Mouse (Mus musculus) embryonic facial prominence, embryonic 10.5 days (tissue): ENCODE results near the gene Hps5. TPM values are rescaled to one million over a fixed set of nuclear protein-coding genes. Genes with fewer than 3 reads are reported as not detected.
"Not testable (repeated sequence)": the region's sequence is repeated elsewhere in the genome, so short reads cannot be mapped to it uniquely, and the experiment has no call there.

Experiments
- DNase-seq: peaks from one replicate; pipeline ENCODE4 v3.0.0-alpha.2; 2017; ENCODE audit warnings: low spot score
- H3K27ac ChIP-seq: fragments of 300-500 bp; sonication (generic); replicated peaks from 2 replicates; pipeline ENCODE4 v1.5.1; 2016; ENCODE audit warnings: mild to moderate bottlenecking
- H3K27me3 ChIP-seq: fragments of 300-500 bp; sonication (generic); replicated peaks from 2 replicates; pipeline ENCODE4 v1.6.1; 2016; ENCODE audit warnings: low read depth, mild to moderate bottlenecking; ENCODE audit not compliant: poor library complexity, severe bottlenecking
- H3K36me3 ChIP-seq: fragments of 300-500 bp; sonication (generic); replicated peaks from 2 replicates; pipeline ENCODE4 v1.6.1; 2016; ENCODE audit warnings: mild to moderate bottlenecking, moderate library complexity
- H3K4me1 ChIP-seq: fragments of 300-500 bp; sonication (generic); 2 replicates; pipeline ENCODE4 v1.6.1; 2016
- H3K4me3 ChIP-seq: fragments of 300-500 bp; sonication (generic); 2 replicates; pipeline ENCODE4 v1.5.1; 2016; ENCODE audit warnings: mild to moderate bottlenecking, moderate library complexity
- H3K9me3 ChIP-seq: fragments of 300-500 bp; sonication (generic); 2 replicates; pipeline ENCODE4 v1.6.1; 2016; ENCODE audit warnings: mild to moderate bottlenecking
- WGBS: fragments of 180-500 bp; shearing (Covaris S2); methylation state at CpG from one replicate; pipeline ENCODE4 v1.1.7; 2016; 5-methylcytosine and 5-hydroxymethylcytosine counted together
- polyA plus RNA-seq: library from polyadenylated mRNA; unstranded; fragments of >200 nt; fragmentation: Nextera tagmentation; extraction: Ambion mirVana; gene quantifications from 2 replicates; pipeline ENCODE4 v1.2.1, GENCODE M21; 2016

Hps5 gene
- polyA plus RNA-seq, 1 experiment from 2014 or later: 19.2 TPM

DNA sequence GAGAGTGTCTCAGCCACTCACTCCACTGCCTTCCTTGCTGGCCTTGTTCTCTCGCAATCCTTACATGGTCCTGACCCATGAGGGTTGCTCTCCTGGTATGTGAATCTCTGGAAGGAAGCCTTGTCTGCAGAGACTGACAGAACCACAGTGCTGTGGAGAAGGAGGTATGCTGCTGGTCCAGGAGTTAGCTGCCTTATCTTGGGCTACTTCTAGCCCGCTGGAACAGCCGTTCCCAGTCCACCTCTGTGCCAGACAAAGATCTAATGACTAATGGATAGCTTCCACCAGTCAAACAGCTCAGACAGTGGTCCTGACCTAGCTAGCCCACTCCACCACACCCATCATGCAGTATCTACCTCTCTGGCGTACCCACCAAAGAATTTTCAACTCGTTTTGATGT lies 40.5 kb upstream of the Hps5 start:
- no peak overlapping the region for H3K27ac ChIP-seq
- H3K36me3 ChIP-seq: no peaks in the 10 kb centered on the region
- no peak overlapping the region for H3K4me3 ChIP-seq
- peaks cover 15% of the 10 kb centered on the region for H3K27me3 ChIP-seq
- H3K9me3 ChIP-seq: no peaks in the 10 kb centered on the region
- peaks cover 45% of the 10 kb centered on the region for H3K4me1 ChIP-seq
- DNase-seq: no peak
- WGBS: 86% methylated on average over 5 of the region's 5 CpGs

DNA sequence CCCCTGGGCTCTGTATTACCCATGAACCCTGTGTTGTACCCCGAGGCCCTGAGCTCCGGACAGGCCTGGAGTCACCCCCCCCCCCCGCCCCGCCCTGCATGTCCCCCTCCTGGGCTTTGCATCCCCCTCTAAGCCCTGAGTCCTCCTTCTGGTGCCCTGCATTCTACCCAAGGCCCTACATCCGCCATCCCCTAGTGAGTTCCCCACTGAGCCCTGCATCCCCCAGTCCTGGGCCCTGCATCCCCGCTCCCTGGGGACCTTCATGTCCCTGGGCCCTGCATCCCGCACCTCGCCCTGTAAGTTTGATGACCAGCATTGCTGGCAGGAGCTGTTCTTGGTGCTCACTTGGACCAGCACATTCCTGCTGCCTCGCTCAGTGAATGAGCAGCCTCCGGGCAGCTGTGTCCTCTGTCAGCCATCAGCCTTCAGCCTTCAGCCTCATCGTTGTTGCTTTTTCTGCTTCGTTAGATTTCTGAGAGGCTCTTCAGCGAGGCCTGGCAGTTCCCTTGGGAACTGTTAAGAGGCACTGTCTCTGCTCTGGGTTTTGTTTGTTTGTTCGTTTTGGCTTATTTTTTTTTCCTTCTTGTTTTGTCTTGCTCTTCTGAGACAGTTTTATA lies 39.2 kb upstream of the Hps5 start:
- Histone ChIP-seq H3K27ac (peak overlapping the region; percentile 59; the same call in 1 of the 2 replicates), H3K9me3 (no peaks in the 10 kb centered on the region), H3K4me3 (no peak overlapping the region), H3K27me3 (0 out of 2 replicates have a peak, but pooled peaks cover 3% of the 10 kb centered on the region), H3K4me1 (peaks cover 40% of the 10 kb centered on the region), H3K36me3 (no peaks in the 10 kb centered on the region)
- no peak for DNase-seq
- WGBS: 18% methylated on average over 14 of the region's 14 CpGs

GRCm38 (mm10) chr7:46833670-46834255 lies 37.9 kb upstream of the Hps5 start:
- no peaks in the 10 kb centered on the region for H3K36me3 ChIP-seq
- WGBS: 90% methylated on average over 7 of the region's 7 CpGs
- H3K27ac ChIP-seq: no peak overlapping the region
- no peak overlapping the region for H3K4me3 ChIP-seq
- no peaks in the 10 kb centered on the region for H3K27me3 ChIP-seq
- DNase-seq: no peak
- H3K9me3 ChIP-seq: no peaks in the 10 kb centered on the region
- H3K4me1 ChIP-seq: peaks cover 29% of the 10 kb centered on the region

GRCm38 (mm10) chr7:46833266-46833665 lies 37.4 kb upstream of the Hps5 start:
- peak; percentile 31 for DNase-seq
- no peak overlapping the region for H3K27ac ChIP-seq
- H3K9me3 ChIP-seq: no peaks in the 10 kb centered on the region
- no peaks in the 10 kb centered on the region for H3K36me3 ChIP-seq
- peaks cover 24% of the 10 kb centered on the region for H3K4me1 ChIP-seq
- H3K27me3 ChIP-seq: no peaks in the 10 kb centered on the region
- 74% methylated on average over 6 of the region's 6 CpGs for WGBS
- no peak overlapping the region for H3K4me3 ChIP-seq

- not testable (repeated sequence) for H3K4me3 ChIP-seq, DNase-seq, H3K27me3 ChIP-seq, H3K9me3 ChIP-seq, H3K27ac ChIP-seq, H3K36me3 ChIP-seq
- WGBS: 94% methylated on average over 11 of the region's 11 CpGs
- peaks cover 17% of the 10 kb centered on the region for H3K4me1 ChIP-seq
Measured at GRCm38 (mm10) chr7:46832112-46832810, 36.4 kb upstream of the Hps5 start.

GRCm38 (mm10) chr7:46831693-46832092 lies 35.8 kb upstream of the Hps5 start:
- H3K9me3 ChIP-seq: no peaks in the 10 kb centered on the region
- DNase-seq: no peak
- no peak overlapping the region for H3K27ac ChIP-seq
- H3K4me3 ChIP-seq: no peak overlapping the region
- peaks cover 17% of the 10 kb centered on the region for H3K4me1 ChIP-seq
- H3K27me3 ChIP-seq: no peaks in the 10 kb centered on the region
- WGBS: 77% methylated on average over 8 of the region's 8 CpGs
- no peaks in the 10 kb centered on the region for H3K36me3 ChIP-seq

DNA sequence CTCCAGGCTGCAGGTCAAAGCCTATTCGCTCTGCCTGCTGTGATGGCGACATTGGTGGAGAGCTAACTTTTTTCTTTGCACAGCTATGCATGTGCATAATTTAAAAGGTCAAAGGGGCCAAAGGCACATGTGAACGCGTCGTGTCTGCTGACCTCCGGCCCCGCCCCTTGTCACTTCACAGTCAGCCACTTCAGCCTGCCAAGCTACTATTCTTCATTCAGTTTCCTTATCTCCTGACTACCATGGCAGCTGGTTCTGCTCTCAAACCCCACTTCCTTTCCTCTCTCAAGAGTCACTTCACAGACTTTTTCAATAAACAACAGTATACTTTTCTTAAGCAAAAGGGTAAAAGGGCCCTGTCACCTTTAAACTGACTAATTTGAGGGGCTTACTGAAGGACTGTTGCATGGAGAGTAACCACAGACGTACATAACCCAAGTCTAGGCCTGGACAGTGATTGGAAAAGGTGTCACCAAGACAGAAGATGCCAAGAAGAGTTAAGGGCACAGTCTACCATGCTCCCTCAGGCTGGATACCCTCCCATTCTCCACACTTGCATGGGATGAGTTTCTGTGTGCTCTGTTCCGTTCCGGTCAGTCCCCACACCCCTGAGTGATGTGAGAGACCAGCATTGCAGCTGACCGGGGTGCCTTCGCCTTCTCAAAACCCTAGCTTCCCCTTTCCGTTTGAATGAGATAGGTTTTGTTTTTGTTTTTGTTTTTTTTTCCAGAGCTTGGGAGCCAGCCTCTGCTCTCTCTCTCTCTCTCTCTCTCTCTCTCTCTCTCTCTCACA lies 35.1 kb upstream of the Hps5 start:
- Histone ChIP-seq H3K4me3 (no peak overlapping the region), H3K36me3 (no peaks in the 10 kb centered on the region), H3K27ac (no peak overlapping the region), H3K4me1 (peaks cover 17% of the 10 kb centered on the region), H3K27me3 (no peaks in the 10 kb centered on the region), H3K9me3 (no peaks in the 10 kb centered on the region)
- 66% methylated on average over 13 of the region's 13 CpGs for WGBS
- no peak for DNase-seq

GRCm38 (mm10) chr7:46829911-46830310 lies 34.0 kb upstream of the Hps5 start:
- H3K9me3 ChIP-seq: no peaks in the 10 kb centered on the region
- H3K4me1 ChIP-seq: peaks cover 13% of the 10 kb centered on the region
- WGBS: 89% methylated on average over 12 of the region's 12 CpGs
- no peak for DNase-seq
- no peak overlapping the region for H3K4me3 ChIP-seq
- no peaks in the 10 kb centered on the region for H3K27me3 ChIP-seq
- H3K27ac ChIP-seq: no peak overlapping the region
- H3K36me3 ChIP-seq: no peaks in the 10 kb centered on the region

- 88% methylated on average over 2 of the region's 2 CpGs for WGBS
- H3K4me3 ChIP-seq: no peak overlapping the region
- no peak overlapping the region for H3K27ac ChIP-seq
- H3K36me3 ChIP-seq: peaks cover 19% of the 10 kb centered on the region
- no peak for DNase-seq
- H3K4me1 ChIP-seq: peaks cover 7% of the 10 kb centered on the region
- no peaks in the 10 kb centered on the region for H3K27me3 ChIP-seq
- H3K9me3 ChIP-seq: no peaks in the 10 kb centered on the region
Measured at GRCm38 (mm10) chr7:46827803-46828184, 31.9 kb upstream of the Hps5 start.

DNA sequence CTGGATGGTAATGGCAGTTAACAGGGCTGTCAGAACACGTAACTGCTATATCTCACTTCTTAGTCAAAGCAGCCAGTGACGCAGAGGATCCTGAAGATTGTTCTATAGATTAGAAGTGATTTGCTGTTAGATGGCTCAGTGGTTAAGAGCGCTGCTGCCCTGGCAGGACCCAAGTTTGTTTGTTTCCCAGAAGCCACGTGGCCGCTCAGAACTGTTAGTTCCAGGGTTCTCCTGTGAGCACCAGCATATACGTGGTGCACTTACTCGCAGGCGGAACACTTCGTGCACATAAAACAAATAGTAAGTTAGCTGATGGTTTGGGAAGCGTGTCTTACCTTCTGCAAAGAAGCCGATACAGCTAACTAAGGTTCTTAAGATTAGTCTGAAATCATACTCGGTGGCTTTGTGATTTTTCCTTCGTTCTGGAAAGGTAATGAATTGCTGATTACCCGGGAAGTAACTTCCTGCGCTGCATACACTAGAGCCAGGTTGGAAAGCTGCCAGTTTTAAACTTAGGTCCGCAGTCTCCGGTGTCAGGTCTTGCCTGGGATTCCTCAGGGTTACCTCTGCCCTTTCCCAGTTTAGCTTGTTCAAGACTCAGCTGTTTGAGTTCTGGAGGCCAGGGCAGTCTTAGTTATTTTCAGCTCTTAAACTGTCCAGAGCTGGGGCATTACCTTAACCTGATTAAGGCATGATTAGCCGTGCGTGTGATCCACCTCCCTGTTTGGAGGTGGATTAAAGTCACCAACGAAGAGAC lies 31.4 kb upstream of the Hps5 start:
- H3K36me3 ChIP-seq: peaks cover 25% of the 10 kb centered on the region
- H3K9me3 ChIP-seq: no peaks in the 10 kb centered on the region
- no peak overlapping the region for H3K4me3 ChIP-seq
- H3K4me1 ChIP-seq: peaks cover 7% of the 10 kb centered on the region
- DNase-seq: no peak
- no peaks in the 10 kb centered on the region for H3K27me3 ChIP-seq
- H3K27ac ChIP-seq: no peak overlapping the region
- WGBS: 81% methylated on average over 20 of the region's 20 CpGs

DNA sequence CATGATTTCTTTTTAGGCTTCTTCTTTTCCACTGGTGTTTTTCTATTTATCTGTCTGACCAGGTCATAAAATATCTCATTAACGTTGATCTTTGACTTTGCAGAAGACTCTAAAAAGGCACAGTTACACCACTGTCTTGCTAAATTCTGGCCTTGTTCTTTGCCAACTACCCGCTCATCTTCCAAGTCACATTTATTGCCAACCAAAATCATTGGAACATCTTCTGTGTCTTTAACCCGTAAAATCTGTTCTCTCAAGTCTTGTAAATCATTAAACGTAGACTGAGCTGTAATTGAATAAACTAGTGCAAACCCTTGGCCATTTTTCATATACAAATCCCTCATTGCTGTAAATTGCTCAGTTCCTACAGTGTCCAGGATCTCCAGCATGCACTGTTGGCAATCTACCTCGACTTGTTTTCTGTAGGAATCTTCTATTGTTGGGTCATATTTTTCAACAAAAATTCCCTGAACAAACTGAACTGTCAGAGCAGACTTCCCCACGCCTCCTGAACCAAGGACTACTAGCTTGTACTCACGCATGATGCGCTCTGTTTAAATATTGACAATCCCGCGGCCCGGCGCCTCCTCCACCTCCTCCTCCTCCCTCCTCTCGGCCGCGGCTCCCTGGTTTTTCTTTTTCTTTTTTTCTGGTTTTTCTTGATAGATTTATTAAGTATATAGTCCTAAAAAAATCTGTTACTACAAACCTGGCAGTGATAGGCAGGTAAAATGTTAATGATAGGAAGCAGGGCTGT lies 25.2 kb upstream of the Hps5 start:
- H3K36me3 ChIP-seq: peaks cover 79% of the 10 kb centered on the region
- WGBS: 93% methylated on average over 15 of the region's 15 CpGs

More for the DNA sequence above, 25.2 kb upstream of the Hps5 start:
- not testable (repeated sequence) for H3K9me3 ChIP-seq, H3K27ac ChIP-seq, H3K4me1 ChIP-seq, H3K4me3 ChIP-seq, H3K27me3 ChIP-seq, DNase-seq
